Mouse (Mus musculus) heart, adult 18-20 months (tissue): ENCODE measurements around the gene Fam78b. TPM values are rescaled to one million over a fixed set of nuclear protein-coding genes. Genes with fewer than 3 reads are reported as not detected.

Source experiments
- DNase-seq, 2 experiments: peaks; one replicate each; pipeline ENCODE4 v3.0.0; 2021 to 2022; ENCODE audit warnings: mixed read lengths in 1 of 2
- long read RNA-seq, 2 experiments: library from polyadenylated mRNA; stranded (forward); transcript quantifications; one replicate each; pipeline ENCODE4 v2.0.0; 2021
- total RNA-seq, 2 experiments: library from RNA; stranded (reverse); gene quantifications; 2 replicates each; pipeline ENCODE4 v1.2.3; 2021

Fam78b gene
- 1 to 10 TPM; 2.5 to 3.9 TPM for total RNA-seq
- long read RNA-seq, experiment 1, full-length matches to known transcripts: 3 of 3 reads
- long read RNA-seq, experiment 1, partial matches to known transcripts: 0 of 3 reads
- long read RNA-seq, experiment 1, other reads (novel, unspliced or antisense): 0 of 3 reads
- long read RNA-seq, experiment 2, partial matches to known transcripts: 0 of 1 reads
- long read RNA-seq, experiment 2, other reads (novel, unspliced or antisense): 0 of 1 reads

GRCm38 (mm10) chr1:167001174-167001843 is at the start of gene Fam78b:
Fam78b (plus strand) TSS chr1:167001417.
- DNase-seq: peak in 1 of 2 experiments; percentile 30

GRCm38 (mm10) chr1:166964508-166964907 is 36.7 kb upstream of the Fam78b start:
- DNase-seq: peak in 1 of 2 experiments; percentile 16

DNA sequence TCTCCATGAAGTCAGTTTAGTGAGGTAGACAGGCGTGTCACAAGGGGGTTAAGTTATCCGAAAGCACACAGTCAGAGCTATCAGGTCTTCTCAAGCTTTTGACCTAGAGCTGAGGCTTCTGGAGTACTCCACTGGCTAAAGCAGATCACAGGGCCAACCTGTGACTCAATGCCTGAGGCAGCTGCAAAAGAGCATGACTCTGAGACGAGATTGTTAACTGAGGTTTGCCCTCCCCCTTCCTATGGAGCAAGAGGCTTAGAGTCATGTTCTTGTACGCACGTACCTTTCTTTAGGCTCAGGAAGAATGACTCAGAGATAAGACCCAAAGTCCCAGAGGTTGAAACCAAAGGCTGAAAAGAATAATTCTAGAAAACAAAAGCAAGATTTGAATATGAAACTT is 32.9 kb upstream of the Fam78b start:
- no peak for DNase-seq

GRCm38 (mm10) chr1:166973731-166974130 is 27.5 kb upstream of the Fam78b start:
- DNase-seq: no peak

DNA sequence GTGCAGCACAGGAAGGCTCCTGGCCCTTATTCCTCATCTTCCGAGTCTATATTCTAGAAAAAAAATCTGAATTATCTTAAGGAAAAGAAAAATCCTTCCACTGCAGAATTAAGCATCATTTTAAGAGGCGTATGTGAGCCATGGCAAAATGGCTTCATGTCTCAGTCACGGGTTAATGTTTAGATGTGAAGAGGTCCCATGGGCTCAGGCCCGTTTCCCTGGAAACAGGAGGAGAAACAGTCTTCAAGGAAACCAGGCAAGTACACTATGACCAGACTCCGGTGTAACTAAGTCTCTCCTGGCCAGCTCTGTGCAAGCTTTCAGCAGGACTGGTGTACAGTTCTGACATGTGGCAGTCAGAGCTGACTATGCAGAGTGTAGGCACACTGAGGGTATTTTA is 22.6 kb upstream of the Fam78b start:
- no peak for DNase-seq

GRCm38 (mm10) chr1:166994266-166994665 is 7.0 kb upstream of the Fam78b start:
- DNase-seq: no peak

- no peak for DNase-seq
Observed at GRCm38 (mm10) chr1:166996250-166996649, 5.0 kb upstream of the Fam78b start.

GRCm38 (mm10) chr1:166996811-166997210 is 4.4 kb upstream of the Fam78b start:
- no peak for DNase-seq

DNA sequence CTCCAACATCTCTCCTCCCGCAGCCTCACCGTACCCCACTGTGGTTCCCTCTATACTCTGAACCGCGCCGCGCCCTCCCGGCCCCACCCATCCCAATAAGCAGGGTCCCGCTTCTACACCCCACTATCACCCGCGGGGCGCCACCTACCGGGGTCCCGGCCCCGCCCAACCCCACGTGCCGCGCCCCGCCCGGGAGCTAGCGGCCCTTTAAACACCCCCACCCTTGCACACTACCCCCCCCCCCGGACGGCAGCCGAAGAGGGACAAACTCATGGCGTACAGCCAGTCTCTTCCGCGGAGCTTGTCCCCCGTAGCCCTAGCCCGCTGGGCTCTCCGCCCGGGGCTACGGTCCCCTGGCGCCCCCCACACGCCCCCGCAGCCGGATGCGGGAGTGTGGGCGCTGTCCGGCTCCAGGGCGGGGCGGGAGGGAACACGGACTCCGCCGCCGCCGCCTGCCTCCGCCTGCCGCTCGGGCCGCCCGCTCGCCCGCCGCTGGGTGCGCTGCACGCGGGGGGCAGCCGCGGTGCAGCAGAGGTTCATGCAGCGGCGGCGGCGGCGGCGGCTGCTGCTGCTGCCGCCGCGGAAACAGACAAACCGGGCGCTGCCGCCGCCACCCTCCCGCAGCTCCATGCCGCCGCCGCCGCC is 566 bp upstream of the Fam78b start:
- DNase-seq: peak; percentile 85 to 90

- DNase-seq: peak; percentile 32 to 49
Observed at GRCm38 (mm10) chr1:167001844-167002485, 748 bp downstream of the Fam78b start.

DNA sequence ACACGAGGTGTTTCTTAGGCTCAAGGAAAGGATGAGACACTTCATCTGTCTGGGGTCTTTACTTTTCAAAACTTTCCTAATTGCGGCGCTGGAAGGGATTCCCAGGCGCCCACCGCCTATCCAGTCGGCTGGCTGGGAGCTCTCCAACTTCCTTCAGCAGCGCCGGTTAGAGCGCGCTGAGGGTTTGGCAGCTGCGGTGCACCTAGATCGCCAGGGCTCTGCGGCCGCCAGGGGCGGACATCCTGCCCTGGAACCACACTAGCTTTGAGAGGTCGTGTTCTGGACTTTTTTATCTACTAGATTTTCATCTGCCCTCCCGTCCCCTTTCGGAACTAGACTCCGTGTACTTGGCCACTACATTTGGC is 1.3 kb downstream of the Fam78b start:
- peak; percentile 74 to 82 for DNase-seq

DNA sequence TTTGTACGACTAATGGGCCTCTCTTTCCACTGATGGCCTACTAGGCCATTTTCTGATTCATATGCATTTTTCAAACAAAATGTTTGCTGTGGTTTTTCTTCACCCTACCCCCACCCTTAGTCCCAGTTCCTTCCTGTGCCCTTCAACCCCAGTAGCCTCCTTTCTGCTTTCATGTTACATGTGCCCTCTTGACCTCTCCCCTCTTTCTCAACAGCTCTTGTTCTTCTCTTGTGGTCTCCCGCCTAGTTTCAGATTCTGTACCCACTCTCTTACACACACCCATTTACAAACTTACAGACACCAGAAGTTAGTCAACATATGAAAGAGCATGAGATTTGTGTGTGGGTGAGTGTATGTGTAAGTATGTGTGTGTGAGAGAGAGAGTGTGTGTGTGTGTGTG is 3.4 kb downstream of the Fam78b start:
- DNase-seq: no peak

GRCm38 (mm10) chr1:167007341-167007740 is 6.1 kb downstream of the Fam78b start:
- no peak for DNase-seq

GRCm38 (mm10) chr1:167010190-167010589 is 9.0 kb downstream of the Fam78b start:
- no peak for DNase-seq

GRCm38 (mm10) chr1:167011301-167011700 is 10.1 kb downstream of the Fam78b start:
- DNase-seq: peak in 1 of 2 experiments; percentile 36

DNA sequence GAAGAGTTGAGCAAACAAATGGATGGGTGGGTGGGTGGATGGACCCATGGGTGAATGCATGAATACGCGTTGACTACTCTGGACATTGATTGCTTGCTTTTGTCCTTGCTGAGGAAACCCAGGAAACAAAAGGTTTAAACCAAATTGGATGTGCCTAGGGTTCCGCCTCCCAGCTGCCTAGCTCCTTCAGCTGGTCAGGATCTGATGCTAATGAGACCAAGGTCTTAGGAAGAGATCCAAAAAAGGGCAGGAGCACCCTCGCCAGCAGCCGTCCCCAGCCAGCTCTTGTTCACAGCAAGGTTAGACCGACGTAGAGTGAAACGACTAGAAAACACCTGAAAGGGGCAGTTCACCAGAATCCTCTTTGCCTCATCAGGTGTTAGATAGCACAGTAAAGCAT is 11.4 kb downstream of the Fam78b start:
- DNase-seq: no peak

DNA sequence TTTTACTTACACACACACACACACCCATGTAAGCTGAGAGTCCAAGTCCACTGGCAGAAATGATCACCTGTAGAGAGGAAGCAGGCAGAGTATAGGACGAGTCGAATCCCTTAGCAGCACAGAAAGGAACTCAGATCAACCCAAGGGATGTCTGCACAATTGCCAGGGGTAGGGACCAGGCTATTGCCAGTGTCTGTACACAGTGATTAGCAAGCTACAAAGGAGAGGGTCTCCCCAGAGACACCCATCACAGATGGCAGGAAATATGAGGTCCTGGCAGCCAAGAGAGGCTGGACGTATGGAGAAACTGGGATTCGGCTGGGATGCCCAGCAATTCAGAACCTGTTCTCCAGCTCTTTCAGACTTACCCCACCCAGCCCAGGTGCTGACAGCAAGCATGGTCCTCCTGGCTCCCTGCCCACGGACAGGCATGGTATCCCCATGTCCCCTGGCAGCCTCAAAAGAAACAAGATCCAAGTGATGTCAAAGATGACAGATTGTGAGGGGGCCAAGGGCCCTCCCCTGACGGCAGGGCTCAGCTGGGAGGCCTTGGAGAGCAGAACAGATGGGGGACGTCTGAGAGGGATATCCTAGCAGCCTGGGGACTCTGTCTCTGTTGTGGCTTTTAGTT is 12.1 kb downstream of the Fam78b start:
- DNase-seq: no peak

GRCm38 (mm10) chr1:167016269-167016668 is 15.1 kb downstream of the Fam78b start:
- DNase-seq: no peak

GRCm38 (mm10) chr1:167022001-167022424 is 20.8 kb downstream of the Fam78b start:
- DNase-seq: no peak

- DNase-seq: no peak
Observed at GRCm38 (mm10) chr1:167022541-167023121, 21.4 kb downstream of the Fam78b start.

GRCm38 (mm10) chr1:167023794-167024193 is 22.6 kb downstream of the Fam78b start:
- DNase-seq: no peak

- no peak for DNase-seq
Observed at GRCm38 (mm10) chr1:167024961-167025360, 23.7 kb downstream of the Fam78b start.
